Mouse (Mus musculus) lung, embryonic 14.5 days (tissue): ENCODE measurements around the gene Wiz. TPM values are rescaled to one million over a fixed set of nuclear protein-coding genes. Genes with fewer than 3 reads are reported as not detected.

ENCODE experiments used
- ATAC-seq: fragments of 200-750 bp; cut with Nextera tagmentation; 2 replicates; pipeline ENCODE4 v1.8.0; 2017; ENCODE audit warnings: mild to moderate bottlenecking, moderate TSS enrichment, moderate library complexity; ENCODE audit not compliant: insufficient read depth
- DNase-seq: peaks from one replicate; pipeline ENCODE4 v3.0.0-alpha.2; 2015
- H3K27ac ChIP-seq: fragments of 300-500 bp; sonication (generic); 2 replicates; pipeline ENCODE4 v1.5.1; 2014; ENCODE audit warnings: low read depth, mild to moderate bottlenecking, moderate library complexity
- H3K27me3 ChIP-seq: fragments of 300-500 bp; sonication (generic); 2 replicates; pipeline ENCODE4 v1.6.1; 2014; ENCODE audit warnings: low read length, control low read depth; ENCODE audit not compliant: insufficient read depth
- H3K36me3 ChIP-seq: fragments of 300-500 bp; sonication (generic); 2 replicates; pipeline ENCODE4 v1.6.1; 2014; ENCODE audit warnings: control low read depth; ENCODE audit not compliant: insufficient read depth
- H3K4me1 ChIP-seq: fragments of 300-500 bp; sonication (generic); 2 replicates; pipeline ENCODE4 v1.6.1; 2014; ENCODE audit warnings: antibody characterized with exemption, control low read depth; ENCODE audit not compliant: insufficient read depth
- H3K4me2 ChIP-seq: fragments of 300-500 bp; sonication (generic); 2 replicates; pipeline ENCODE4 v1.6.1; 2014; ENCODE audit warnings: mild to moderate bottlenecking
- H3K4me3 ChIP-seq: fragments of 300-500 bp; sonication (generic); 2 replicates; pipeline ENCODE4 v1.5.1; 2014; ENCODE audit warnings: low read depth, low read length
- H3K9ac ChIP-seq: fragments of 300-500 bp; sonication (generic); 2 replicates; pipeline ENCODE4 v1.6.1; 2014
- H3K9me3 ChIP-seq: fragments of 300-500 bp; sonication (generic); 2 replicates; pipeline ENCODE4 v1.6.1; 2016; ENCODE audit warnings: low read depth, low read length, control low read depth
- CTCF ChIP-seq: IDR thresholded peaks from 2 replicates; pipeline ENCODE4 v1.5.1; 2016; ENCODE audit warnings: antibody characterized with exemption, low read depth
- WGBS: fragments of 180-500 bp; shearing (Covaris S2); extraction: QIAGEN DNeasy Blood & Tissue Kit; methylation state at CpG from one replicate; pipeline ENCODE4 v1.1.7; 2014; 5-methylcytosine and 5-hydroxymethylcytosine counted together
- polyA plus RNA-seq: library from polyadenylated mRNA; unstranded; fragments of >200 nt; fragmentation: Nextera tagmentation; extraction: Ambion mirVana; gene quantifications from 2 replicates; pipeline ENCODE4 v1.2.1, GENCODE M21; 2014

Gene Wiz
- polyA plus RNA-seq, 1 experiment from 2014 or later = 48.1 TPM

DNA sequence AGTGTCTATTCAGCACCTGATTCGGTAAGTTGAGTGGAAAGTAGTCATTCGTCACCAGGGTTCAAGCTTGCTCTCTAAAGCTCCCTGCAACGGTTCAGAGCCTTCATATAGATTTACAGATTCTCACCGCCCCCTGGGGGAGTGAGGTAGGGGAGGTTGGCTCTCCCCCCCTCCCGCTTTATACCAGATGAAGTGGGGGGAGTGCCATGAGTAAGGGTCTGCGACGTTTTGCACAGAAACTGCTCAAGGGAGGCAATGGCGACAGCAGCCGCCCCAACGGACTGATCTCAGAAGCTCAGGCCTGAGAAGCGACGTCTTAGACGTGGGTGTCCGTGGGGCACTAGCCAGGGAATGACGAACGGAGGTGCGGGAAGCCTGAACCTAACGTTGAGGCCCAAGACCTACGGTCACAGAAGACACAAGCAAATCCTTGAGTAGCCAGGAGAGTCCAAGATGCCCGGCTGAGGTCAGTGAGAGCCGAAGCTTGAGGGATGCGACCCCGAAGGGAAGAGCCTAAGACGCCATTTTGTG lies 39.3 kb downstream of the Wiz start:
- H3K4me3 ChIP-seq = peak overlapping the region; percentile 85
- peak overlapping the region; percentile 87 for H3K4me2 ChIP-seq
- ATAC-seq = no peak; the same call in none of the 2 replicates
- peaks cover 29% of the 10 kb centered on the region for H3K36me3 ChIP-seq
- H3K4me1 ChIP-seq = 0 out of 2 replicates have a peak, but pooled peaks cover 4% of the 10 kb centered on the region
- no peak for TF ChIP-seq CTCF
- no peak for DNase-seq
- peak overlapping the region; percentile 74 for H3K9ac ChIP-seq
- no peaks in the 10 kb centered on the region for H3K27me3 ChIP-seq
- under 1% methylated on average over 24 of the region's 24 CpGs for WGBS
- H3K9me3 ChIP-seq = no peaks in the 10 kb centered on the region
- peak overlapping the region; percentile 82 for H3K27ac ChIP-seq

DNA sequence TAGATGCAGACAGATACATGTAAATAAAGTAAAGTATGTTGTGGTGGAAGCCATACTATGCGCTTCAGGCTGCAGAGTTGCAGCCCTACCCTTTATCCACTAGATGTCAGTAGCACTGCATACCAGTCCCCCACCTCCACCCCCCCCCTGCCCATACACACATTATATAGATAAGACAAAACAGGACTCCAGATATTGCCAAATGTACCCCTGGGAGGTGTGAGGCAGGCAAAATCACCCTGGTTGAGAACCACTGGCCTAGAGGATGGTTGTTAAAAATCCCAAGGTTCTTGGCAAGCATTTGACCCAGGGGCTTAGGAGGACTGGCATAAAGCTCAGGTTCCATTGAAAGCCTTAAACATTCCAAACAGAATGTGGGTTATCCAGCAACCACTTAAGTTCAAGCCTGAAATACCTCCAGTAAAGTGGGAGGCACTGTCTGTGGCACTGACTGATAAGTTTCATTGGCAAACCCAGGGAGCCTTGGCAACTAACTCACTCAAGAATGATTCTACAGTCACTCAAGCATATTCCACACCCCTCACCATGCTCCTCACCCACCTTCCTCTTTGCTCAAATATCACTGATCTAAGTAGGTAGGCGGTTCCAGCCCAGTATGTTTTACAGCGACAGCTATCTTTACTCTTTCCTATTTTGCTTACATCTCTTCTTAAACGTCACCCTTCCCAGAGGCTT lies 40.1 kb downstream of the Wiz start:
- H3K36me3 ChIP-seq = peaks cover 29% of the 10 kb centered on the region
- ATAC-seq (no peak), DNase-seq (peak; percentile 68)
- no peaks in the 10 kb centered on the region for H3K27me3 ChIP-seq
- H3K27ac ChIP-seq = peak overlapping the region; percentile 82
- 6% methylated on average over 4 of the region's 4 CpGs for WGBS
- 0 out of 2 replicates have a peak, but pooled peaks cover 4% of the 10 kb centered on the region for H3K4me1 ChIP-seq
- peak overlapping the region; percentile 74 for H3K9ac ChIP-seq
- H3K4me3 ChIP-seq = peak overlapping the region; percentile 85
- TF ChIP-seq CTCF = peak; percentile 90
- H3K4me2 ChIP-seq = peak overlapping the region; percentile 87
- H3K9me3 ChIP-seq = no peaks in the 10 kb centered on the region

DNA sequence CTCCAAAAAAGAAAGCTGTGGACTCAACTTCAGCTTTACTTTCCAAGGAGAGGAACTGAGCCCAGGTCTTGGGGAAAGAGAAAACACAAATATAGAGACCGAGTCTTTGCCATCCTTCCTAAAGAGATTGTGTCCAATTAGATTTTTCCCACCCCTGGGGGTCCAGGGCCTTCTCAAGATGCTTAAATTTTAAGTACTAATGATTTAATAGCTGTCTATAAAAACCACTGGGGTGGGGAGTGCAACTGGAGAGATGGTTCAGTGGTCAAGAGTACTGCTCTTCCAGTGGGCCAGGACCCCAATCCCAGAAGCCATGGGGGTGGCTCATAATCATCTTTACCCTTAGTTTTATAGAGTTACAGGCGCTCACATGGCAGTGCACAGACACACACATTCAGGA lies 40.8 kb downstream of the Wiz start:
- H3K36me3 ChIP-seq = peaks cover 28% of the 10 kb centered on the region
- DNase-seq = no peak
- 86% methylated on average over 2 of the region's 2 CpGs for WGBS
- H3K4me3 ChIP-seq = no peak overlapping the region; the same call in 1 of the 2 replicates
- H3K9ac ChIP-seq = no peak overlapping the region
- no peak for TF ChIP-seq CTCF
- H3K9me3 ChIP-seq = no peaks in the 10 kb centered on the region
- H3K27ac ChIP-seq = no peak overlapping the region
- peak overlapping the region; percentile 87 for H3K4me2 ChIP-seq
- 0 out of 2 replicates have a peak, but pooled peaks cover 4% of the 10 kb centered on the region for H3K4me1 ChIP-seq
- H3K27me3 ChIP-seq = no peaks in the 10 kb centered on the region
- ATAC-seq = no peak

DNA sequence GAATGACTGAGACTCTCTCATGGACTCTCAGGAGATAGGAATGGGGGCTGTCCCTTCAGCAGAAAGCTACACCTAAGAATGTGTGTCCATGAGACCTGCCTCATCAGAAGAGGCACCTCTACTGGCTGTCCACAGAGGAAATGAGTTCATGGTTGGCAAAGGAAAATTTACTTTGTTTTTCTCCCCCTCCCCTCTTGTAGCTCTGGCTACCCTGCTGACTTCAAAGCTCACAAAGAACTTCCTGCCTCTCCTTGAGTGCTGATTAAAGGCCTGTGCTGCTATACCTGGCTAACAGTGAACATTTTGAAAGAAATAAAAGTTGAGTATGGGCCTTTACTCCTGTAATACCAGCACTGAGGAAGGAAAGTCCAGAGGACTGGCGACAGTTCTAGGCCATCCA lies 48.1 kb downstream of the Wiz start:
- no peak overlapping the region for H3K4me3 ChIP-seq
- ATAC-seq = no peak
- H3K4me2 ChIP-seq = no peak overlapping the region
- no peaks in the 10 kb centered on the region for H3K9me3 ChIP-seq
- TF ChIP-seq CTCF = no peak
- peaks cover 49% of the 10 kb centered on the region for H3K36me3 ChIP-seq
- WGBS = 97% methylated on average over 1 of the region's 1 CpGs
- no peaks in the 10 kb centered on the region for H3K4me1 ChIP-seq
- H3K27ac ChIP-seq = no peak overlapping the region
- no peak overlapping the region for H3K9ac ChIP-seq
- H3K27me3 ChIP-seq = no peaks in the 10 kb centered on the region
- no peak for DNase-seq

DNA sequence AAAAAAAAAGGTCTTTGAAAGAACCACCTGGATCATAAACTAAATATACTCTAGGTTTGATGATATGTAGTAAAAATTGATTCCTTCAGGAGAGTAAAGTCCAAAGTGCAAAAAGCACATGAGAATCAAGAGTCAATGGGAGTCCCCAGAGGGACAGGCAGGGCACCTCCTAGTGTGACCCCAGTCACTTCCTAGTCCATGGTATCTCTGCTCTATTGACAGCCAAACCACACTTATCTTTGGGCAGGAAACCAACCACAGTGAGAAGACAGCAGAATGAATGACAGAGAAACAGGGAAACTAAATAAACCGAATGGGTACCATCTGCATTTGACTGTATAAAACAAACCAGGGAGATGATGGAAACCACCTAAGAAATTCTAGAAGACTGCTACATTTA lies 49.1 kb downstream of the Wiz start:
- H3K9ac ChIP-seq = no peak overlapping the region
- no peaks in the 10 kb centered on the region for H3K4me1 ChIP-seq
- H3K36me3 ChIP-seq = peaks cover 58% of the 10 kb centered on the region
- ATAC-seq (no peak), DNase-seq (no peak)
- no peak overlapping the region for H3K4me3 ChIP-seq
- WGBS = 87% methylated on average over 1 of the region's 1 CpGs
- no peak for TF ChIP-seq CTCF
- no peaks in the 10 kb centered on the region for H3K9me3 ChIP-seq
- no peaks in the 10 kb centered on the region for H3K27me3 ChIP-seq
- no peak overlapping the region for H3K27ac ChIP-seq
- no peak overlapping the region for H3K4me2 ChIP-seq

DNA sequence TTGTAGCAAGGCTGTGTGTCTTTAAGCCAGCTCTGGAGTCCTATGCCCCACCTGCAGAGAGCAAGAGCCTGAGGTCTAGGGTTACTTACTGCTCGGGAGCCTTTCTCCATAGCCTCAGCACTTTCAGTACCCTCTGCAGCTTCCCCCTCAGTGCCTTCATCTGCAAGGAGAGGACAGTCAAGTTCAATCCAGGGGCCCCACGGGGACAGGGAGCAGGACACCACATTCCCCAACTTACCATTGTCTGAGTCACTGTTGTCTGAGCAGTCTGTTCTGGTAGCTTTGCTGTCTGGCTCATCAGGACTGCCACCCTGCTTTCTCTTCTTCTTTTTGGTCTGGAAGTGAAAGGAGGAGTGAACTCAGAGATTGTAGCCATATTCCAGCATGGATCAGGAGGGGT lies 53.4 kb downstream of the Wiz start:
- Histone ChIP-seq H3K4me2 (no peak overlapping the region), H3K27ac (no peak overlapping the region), H3K4me3 (no peak overlapping the region), H3K9me3 (no peaks in the 10 kb centered on the region), H3K9ac (no peak overlapping the region), H3K27me3 (no peaks in the 10 kb centered on the region), H3K36me3 (peaks cover 76% of the 10 kb centered on the region), H3K4me1 (no peaks in the 10 kb centered on the region)
- TF ChIP-seq CTCF = no peak
- ATAC-seq (no peak), DNase-seq (no peak)
- 80% methylated on average over 2 of the region's 2 CpGs for WGBS

DNA sequence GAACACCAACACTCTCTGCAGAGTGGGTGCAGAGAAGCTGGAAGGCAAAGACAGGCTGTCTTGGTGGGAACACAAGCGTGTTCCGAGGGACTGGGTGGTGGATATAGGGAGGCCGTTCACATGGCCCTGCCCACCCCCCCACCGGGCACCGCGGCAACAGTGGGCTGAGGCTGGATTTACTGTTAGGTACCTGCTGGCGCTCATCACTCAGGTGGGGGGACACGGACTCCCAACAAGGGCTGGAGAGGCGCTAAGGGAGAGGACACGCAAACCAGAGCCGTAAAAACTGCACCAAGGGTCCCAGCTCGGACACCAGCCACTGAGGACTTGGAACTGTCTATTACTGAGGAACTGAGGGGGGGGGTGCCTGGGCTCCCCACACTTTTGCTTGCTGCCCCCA lies 54.3 kb downstream of the Wiz start:
- H3K36me3 ChIP-seq = peaks cover 82% of the 10 kb centered on the region
- no peak overlapping the region for H3K9ac ChIP-seq
- H3K4me1 ChIP-seq = no peaks in the 10 kb centered on the region
- no peak for TF ChIP-seq CTCF
- ATAC-seq (no peak), DNase-seq (no peak)
- H3K27me3 ChIP-seq = no peaks in the 10 kb centered on the region
- no peak overlapping the region for H3K4me3 ChIP-seq
- no peak overlapping the region for H3K4me2 ChIP-seq
- H3K9me3 ChIP-seq = no peaks in the 10 kb centered on the region
- 94% methylated on average over 12 of the region's 12 CpGs for WGBS
- H3K27ac ChIP-seq = no peak overlapping the region
